Mouse (Mus musculus): ENCODE data around the gene Ammecr1. TPM values are rescaled to one million over a fixed set of nuclear protein-coding genes. Genes with fewer than 3 reads are reported as not detected.

Gene Ammecr1
- polyA plus RNA-seq, 1 experiment, result 19.7 TPM

DNA sequence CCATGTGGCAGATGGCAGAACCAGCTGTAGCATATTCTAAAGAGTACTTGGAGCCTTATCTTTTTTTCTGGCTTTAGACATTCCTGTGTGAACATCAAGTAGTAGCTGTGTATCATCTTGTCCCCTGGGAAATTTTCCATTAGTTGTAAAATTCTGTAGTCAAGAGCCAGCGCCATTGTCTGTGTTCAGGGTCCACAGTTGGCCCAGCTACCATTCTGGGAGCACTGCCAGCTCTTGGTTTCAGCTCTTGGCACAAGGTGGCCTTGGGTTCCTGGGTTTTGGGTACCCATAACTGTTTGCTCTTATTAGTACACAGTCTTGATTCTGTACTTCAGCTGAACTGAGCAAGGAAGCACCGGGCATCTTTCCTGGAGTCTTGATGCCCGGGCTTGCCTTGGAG, 161.9 kb downstream of the Ammecr1 start:
- H3K4me2 ChIP-seq (ENCODE audit: low read depth), result no peak overlapping the region
- H3ac ChIP-seq (ENCODE audit: control insufficient read depth, insufficient read length), result no peak overlapping the region
- H3K4me3 ChIP-seq, result no peak overlapping the region
- H3K36me3 ChIP-seq (ENCODE audit: control insufficient read depth, insufficient read depth), result no peaks in the 10 kb centered on the region
- no peaks in the 10 kb centered on the region for H3K27me3 ChIP-seq (ENCODE audit: control insufficient read depth, insufficient read depth, insufficient read length)
- H3K79me2 ChIP-seq (ENCODE audit: control insufficient read depth, insufficient read depth), result no peaks in the 10 kb centered on the region
- TF ChIP-seq POLR2A (IDR thresholded peaks at IDR 0.05; ENCODE audit: insufficient read length, low read depth), result no peak
- TF ChIP-seq TCF3 (IDR thresholded peaks at IDR 0.05; ENCODE audit: insufficient read length, low read depth), result no peak
- TF ChIP-seq MAX (IDR thresholded peaks at IDR 0.05; ENCODE audit: low read depth), result no peak
- TF ChIP-seq CEBPB (IDR thresholded peaks at IDR 0.05; ENCODE audit: insufficient read depth, poor library complexity, severe bottlenecking), result no peak
- TF ChIP-seq REST (IDR thresholded peaks at IDR 0.05; ENCODE audit: insufficient read depth, insufficient read length), result no peak
- no peak for TF ChIP-seq POLR2AphosphoS2 (IDR thresholded peaks at IDR 0.05; ENCODE audit: insufficient read length, low read depth)
- no peak for TF ChIP-seq SRF (IDR thresholded peaks at IDR 0.05; ENCODE audit: control insufficient read depth, insufficient read length, low read depth)
- no peak for TF ChIP-seq MYOD1 (IDR thresholded peaks at IDR 0.05; ENCODE audit: control insufficient read depth in 1 of 3, insufficient read length in 2 of 3, low read depth in 2 of 3)

Other genes starting within 250 kb of the Ammecr1 start
- gene Rtl9, start 132.9 kb upstream of the Ammecr1 start, polyA plus RNA-seq (2012; fragmentation: generic; extraction: Trizol), result 0.02 TPM